Mouse (Mus musculus) thymus, postnatal 4 days (tissue): ENCODE results near the gene Slc16a2.
A peak's percentile ranks its signal among the peaks of the same experiment; 100 is the strongest.
"Not testable (repeated sequence)": the region's sequence is repeated elsewhere in the genome, so short reads cannot be mapped to it uniquely, and the experiment has no call there.

Source experiments
- DNase-seq: peaks from one replicate; pipeline ENCODE4 v3.0.0; 2021

Gene Slc16a2

DNA sequence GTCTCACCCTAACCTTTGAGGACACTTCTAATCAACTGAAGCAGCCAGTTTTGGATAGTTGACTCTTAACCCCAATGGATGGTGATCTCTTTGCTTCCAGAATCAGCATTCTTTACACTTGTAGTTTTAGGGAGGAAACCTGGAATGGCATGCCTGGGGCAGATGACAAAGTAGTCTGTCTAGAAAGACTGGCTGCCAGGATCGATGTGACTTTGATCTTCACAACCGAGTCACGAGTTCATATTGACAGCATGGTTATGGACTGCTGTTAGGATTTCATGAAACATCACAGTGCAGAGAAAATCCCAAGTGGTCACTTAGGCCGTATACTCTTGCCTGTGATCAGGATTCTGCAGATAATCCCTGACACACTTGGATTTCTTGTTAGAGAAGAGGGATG lies 88.7 kb downstream of the Slc16a2 start:
- DNase-seq, result no peak

GRCm38 (mm10) chrX:103732033-103732703 lies 89.6 kb downstream of the Slc16a2 start:
- DNase-seq, result no peak

GRCm38 (mm10) chrX:103722437-103722836 lies 99.3 kb downstream of the Slc16a2 start:
- no peak for DNase-seq

DNA sequence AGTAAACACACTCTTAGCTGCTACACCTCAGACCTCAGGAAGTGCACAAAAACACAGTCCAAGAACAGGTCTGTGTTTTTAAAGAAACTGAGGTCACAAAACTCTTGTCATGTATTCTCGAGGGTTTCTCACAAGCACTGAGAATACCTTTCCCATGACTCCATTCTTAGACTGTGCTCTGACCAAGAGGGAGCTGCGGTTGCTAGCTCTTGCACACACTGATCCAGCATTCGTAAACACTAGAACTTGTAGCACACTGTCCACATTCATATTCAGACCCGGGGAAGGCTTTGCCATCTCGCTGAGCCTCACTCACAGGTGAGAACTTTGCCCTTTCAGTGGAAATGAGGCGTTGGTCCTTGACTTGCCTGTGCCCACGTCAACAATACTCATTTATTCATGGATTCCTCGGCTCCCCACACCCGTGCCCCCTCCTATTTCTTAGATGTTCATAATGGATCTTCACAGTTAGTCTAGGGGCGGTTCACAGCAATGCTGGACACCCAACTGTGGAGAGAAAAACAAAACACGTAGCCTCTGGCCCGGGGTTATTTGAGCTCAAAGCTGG lies 102.1 kb downstream of the Slc16a2 start:
- no peak for DNase-seq

- DNase-seq, result no peak
These were observed 108.9 kb downstream of the Slc16a2 start for GRCm38 (mm10) chrX:103712922-103713321.

GRCm38 (mm10) chrX:103709671-103710070 lies 112.1 kb downstream of the Slc16a2 start:
- DNase-seq, result no peak

DNA sequence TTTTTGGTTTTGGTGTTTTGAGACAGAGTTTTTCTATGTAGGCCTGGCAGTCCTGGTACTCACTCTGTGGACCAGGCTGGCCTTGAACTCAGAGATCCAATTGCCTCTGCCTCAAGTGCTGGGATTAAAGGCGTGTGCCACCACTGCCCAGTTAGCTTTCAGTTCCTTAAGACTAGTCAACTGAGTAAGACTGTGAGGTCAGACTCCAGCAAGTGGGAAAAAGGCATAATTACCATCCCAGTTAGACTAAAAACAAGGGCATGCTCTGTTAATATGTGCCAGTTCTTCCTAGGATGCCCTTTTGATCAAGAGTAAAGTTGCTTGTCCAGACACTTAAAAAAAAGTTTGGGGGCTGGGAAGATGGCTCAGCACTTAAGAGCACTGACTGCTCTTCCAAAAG lies 113.2 kb downstream of the Slc16a2 start:
- no peak for DNase-seq

- no peak for DNase-seq
These were observed 117.2 kb downstream of the Slc16a2 start for GRCm38 (mm10) chrX:103704611-103705010.

DNA sequence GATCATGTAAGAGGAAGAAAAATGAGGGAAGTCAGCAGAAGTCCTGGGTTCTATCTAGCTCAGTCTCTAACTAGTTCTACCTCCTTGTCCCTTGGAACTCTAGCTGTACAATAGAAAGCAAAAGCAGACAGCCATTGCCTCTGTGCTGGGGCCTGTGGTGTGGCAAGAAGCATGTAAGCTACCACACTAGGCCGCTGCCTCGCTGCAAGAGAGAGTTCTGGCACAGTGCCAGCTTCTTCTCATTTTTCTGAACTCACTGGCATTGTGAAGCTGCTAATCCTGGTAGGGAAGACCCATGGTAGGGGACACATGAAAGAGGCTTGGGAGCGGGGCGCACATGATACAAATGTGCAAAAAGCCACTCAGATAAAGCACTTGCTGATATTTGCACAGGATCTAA lies 117.8 kb downstream of the Slc16a2 start:
- no peak for DNase-seq

GRCm38 (mm10) chrX:103697796-103698195 lies 124.0 kb downstream of the Slc16a2 start:
- DNase-seq, result no peak

DNA sequence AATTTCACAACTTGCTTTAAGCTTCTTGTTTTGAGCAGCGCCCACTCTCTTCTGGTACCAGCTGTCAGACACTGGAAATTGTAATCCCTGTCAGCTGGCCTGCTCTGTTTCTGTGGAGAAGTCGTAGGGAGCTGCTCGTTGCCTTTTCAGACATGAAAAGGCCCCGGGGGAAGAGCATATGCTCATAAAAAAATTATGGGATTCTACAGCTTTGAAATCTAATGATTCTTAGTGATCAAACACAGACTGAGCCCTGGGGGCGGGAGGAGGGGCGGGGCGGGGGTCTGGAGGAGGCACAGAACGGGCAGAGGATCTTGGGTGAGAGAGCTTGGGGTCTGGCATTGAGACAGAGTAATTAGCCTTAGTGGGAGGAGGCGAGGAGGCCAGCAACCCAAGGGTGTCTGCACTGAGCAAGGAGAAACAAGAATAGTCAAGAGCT lies 125.7 kb downstream of the Slc16a2 start:
- peak; percentile 10 for DNase-seq

DNA sequence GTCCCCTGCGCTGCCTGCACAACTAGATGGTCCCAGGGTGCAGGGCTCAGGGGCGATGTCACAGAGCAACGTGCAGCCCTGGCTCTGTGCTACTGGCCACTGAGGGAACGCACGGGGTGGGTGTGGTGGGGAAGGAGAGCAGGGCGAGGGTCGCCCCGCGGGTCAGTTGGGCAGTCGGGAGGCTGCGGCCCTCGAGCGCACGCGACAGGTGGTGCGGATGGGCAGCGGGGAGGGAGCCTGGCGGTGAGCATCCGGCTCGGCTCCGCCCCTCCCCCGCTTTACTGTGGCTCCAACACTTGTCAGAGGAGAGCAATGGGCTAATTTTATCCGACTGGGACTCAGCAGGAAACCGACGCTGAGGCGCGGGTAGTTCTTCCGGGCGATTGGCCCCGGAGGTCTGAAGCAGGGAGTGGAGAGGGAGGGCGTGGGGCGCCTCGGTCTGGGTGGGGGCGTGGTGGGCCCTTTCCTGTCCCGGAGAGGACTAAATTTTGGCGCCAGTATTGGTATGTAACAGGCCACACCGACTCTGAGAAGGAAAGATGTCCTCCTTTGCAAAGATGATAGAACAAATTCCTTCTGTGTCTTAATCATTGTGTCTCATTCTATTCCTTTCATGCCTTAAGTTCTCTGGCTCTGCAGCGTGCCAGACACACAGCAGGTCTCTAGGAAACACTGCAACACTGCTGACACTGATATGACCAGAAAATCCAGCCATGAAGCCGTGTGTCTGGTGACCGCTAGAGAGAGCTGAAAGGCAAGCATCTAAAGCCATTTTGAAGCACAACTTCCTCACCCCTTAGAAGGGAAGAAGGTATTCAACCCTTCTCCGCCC lies 126.4 kb downstream of the Slc16a2 start:
- DNase-seq, result peak; percentile 68

- no peak for DNase-seq
These were observed 127.0 kb downstream of the Slc16a2 start for GRCm38 (mm10) chrX:103694787-103695164.

GRCm38 (mm10) chrX:103694381-103694780 lies 127.4 kb downstream of the Slc16a2 start:
- peak; percentile 6 for DNase-seq

- no peak for DNase-seq
These were observed 128.9 kb downstream of the Slc16a2 start for GRCm38 (mm10) chrX:103692916-103693315.

GRCm38 (mm10) chrX:103688551-103688950 lies 133.2 kb downstream of the Slc16a2 start:
- no peak for DNase-seq

GRCm38 (mm10) chrX:103674674-103675073 lies 147.1 kb downstream of the Slc16a2 start:
- DNase-seq, result no peak

DNA sequence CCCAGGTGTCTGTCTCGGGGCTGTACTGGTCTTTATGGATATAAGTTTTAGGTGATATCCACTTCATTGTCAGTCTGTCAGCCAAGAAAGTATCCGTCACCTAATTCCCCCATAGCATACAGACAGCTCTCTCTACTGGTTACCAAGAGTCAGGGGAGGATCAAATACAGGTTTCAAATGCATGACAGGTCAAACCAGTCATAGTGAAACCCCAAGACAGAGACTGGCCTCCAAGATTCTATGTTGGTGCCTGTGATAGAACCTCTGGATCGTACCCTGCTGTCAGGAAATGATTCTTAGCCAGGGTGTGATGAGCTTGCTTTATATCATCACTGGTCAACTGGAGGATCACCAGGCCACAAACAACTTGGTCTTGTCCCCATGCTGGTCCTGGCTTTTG lies 148.0 kb downstream of the Slc16a2 start:
- no peak for DNase-seq

DNA sequence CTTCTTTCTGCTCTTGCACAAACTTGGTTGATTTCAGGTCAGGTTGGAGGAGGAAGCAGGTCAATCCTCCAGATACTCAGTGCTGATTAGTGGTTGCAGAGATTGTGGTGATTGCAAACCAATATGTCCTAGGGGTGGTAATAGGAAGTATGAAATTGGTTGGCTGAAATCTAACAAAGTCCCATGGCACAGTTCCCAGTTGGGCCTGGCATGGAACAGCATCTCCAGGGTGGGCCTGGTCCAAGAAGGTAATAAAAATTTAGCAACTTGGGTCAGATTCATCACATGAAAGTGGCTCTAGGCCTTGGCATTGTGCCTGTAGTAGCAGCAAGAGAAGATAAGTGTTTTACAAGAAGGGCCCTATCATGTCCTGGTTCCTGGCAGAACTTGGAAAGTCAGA lies 151.5 kb downstream of the Slc16a2 start:
- no peak for DNase-seq

DNA sequence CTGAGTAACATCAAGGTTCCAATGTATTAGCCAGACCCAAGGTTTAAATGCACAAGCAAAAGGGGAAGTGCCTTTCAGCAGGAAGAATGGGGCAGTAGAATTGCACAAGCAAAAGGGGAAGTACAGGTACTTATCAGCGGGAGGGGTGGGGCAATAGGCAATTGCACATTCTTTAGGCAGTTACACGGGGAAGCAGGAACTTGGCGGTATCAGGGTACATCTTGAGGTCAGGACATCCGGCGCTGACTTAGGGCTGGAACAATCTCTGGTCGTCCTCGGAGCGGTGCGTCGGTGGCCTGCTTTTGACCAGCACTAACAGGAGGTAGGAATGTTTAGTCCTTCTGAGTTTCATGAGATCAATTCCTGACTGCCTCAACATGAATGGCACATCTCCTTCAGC lies 157.3 kb downstream of the Slc16a2 start:
- DNase-seq, result not testable (repeated sequence)

DNA sequence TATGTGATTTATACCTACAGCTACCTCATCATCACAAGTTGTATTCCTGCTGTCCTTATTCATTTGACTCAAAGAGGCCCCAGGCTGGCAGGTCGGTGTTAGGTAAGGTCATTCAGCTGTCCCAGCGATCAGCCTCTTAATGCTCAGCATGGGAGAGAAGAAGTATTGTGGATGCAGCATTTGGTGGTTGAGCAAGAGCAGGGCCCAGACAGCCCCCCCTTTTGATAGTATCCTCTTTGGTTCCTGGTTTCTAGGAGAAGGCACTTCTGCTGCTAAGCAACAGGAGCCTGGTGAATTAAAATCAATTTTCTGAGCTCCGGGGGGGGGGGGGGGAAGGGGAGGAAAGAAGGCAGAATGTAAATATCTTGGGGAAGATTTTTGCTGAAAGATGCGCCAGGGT lies 162.8 kb downstream of the Slc16a2 start:
- no peak for DNase-seq

GRCm38 (mm10) chrX:103653021-103653420 lies 168.8 kb downstream of the Slc16a2 start:
- DNase-seq, result no peak

DNA sequence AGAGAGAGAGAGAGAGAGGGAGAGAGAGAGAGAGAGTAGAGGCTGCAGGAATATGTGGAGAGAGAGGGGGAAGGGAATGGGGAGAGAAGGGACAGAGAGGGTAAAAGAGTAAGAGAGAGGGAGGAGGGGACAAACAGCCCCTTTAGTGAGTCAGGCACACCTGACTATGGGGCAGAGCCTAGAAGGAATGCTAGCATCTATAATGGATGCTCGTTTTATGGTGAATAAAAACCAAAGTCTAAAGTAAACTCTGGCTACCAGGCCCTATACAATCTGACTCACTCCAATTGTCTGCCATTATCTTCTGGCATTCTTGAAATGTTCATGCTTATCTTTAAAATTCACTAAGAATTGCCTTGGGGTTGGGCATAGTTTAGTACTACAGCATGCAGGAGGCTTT lies 169.7 kb downstream of the Slc16a2 start:
- DNase-seq, result no peak
